In genomic region chr15:10366331-10366730, GRCm38 (mm10) we compare ENCODE assay signal across 47 mouse cellular contexts. TPM values are rescaled to one million over a fixed set of nuclear protein-coding genes. Genes with fewer than 3 reads are reported as not detected.
"Had no signal": no experiment of that assay in that cellular context is flagged by ENCODE, and none has a peak within 500 bp of the region (broad histone marks: within the 10 kb centered on the region; RNA-seq: fewer than 3 reads in every experiment).

No protein-coding gene starts in this region.

- H3K27me3 ChIP-seq: limb, embryonic 12.5 days; limb, embryonic 13.5 days; limb, embryonic 15.5 days; liver, embryonic 12.5 days; liver, embryonic 13.5 days; liver, embryonic 15.5 days; lung, embryonic 15.5 days; megakaryocyte, embryonic 14.5 days; midbrain, embryonic 12.5 days; midbrain, embryonic 13.5 days; midbrain, embryonic 15.5 days; neural tube, embryonic 12.5 days had no signal

- H3K27ac ChIP-seq: left cerebral cortex, adult 2 months; limb, embryonic 10.5 days; limb, embryonic 12.5 days; limb, embryonic 13.5 days; limb, embryonic 15.5 days; liver, embryonic 12.5 days; liver, embryonic 13.5 days; liver, embryonic 14.5 days; liver, embryonic 15.5 days; lung, embryonic 15.5 days; macrophage; midbrain, embryonic 10.5 days; midbrain, embryonic 12.5 days; midbrain, embryonic 13.5 days; midbrain, embryonic 15.5 days; neural tube, embryonic 12.5 days had no signal

- H3K36me3 ChIP-seq: limb, embryonic 10.5 days; limb, embryonic 12.5 days; limb, embryonic 13.5 days; limb, embryonic 15.5 days; liver, embryonic 12.5 days; liver, embryonic 13.5 days; liver, embryonic 15.5 days; lung, embryonic 15.5 days; midbrain, embryonic 10.5 days; midbrain, embryonic 12.5 days; midbrain, embryonic 13.5 days; midbrain, embryonic 15.5 days; neural tube, embryonic 12.5 days had no signal

- H3K9ac ChIP-seq: limb, embryonic 12.5 days; limb, embryonic 13.5 days; limb, embryonic 15.5 days; liver, embryonic 12.5 days; liver, embryonic 13.5 days; liver, embryonic 14.5 days; liver, embryonic 15.5 days; liver, postnatal 0 days; lung, embryonic 14.5 days; lung, embryonic 15.5 days; midbrain, embryonic 12.5 days; midbrain, embryonic 13.5 days; midbrain, embryonic 15.5 days; neural tube, embryonic 12.5 days had no signal

- H3K4me1 ChIP-seq: limb, embryonic 10.5 days; limb, embryonic 12.5 days; limb, embryonic 13.5 days; limb, embryonic 15.5 days; liver, embryonic 12.5 days; liver, embryonic 13.5 days; liver, embryonic 15.5 days; lung, embryonic 15.5 days; megakaryocyte, embryonic 14.5 days; midbrain, embryonic 10.5 days; midbrain, embryonic 12.5 days; midbrain, embryonic 13.5 days; midbrain, embryonic 15.5 days; neural tube, embryonic 12.5 days had no signal

- DNase-seq: left cerebral cortex, postnatal 4 days; liver, embryonic 13.5 days; liver, postnatal 0 days; lung, adult 18-20 months; lung, adult 2 months; lung, embryonic 14.5 days; lung, postnatal 10 days; lung, postnatal 14 days; lung, postnatal 36 days; lung, postnatal 4 days; midbrain, embryonic 14.5 days had no signal

- H3K4me3 ChIP-seq: left cerebral cortex, adult 2 months; limb, embryonic 10.5 days; limb, embryonic 12.5 days; limb, embryonic 13.5 days; limb, embryonic 15.5 days; liver, embryonic 12.5 days; liver, embryonic 13.5 days; liver, embryonic 15.5 days; lung, embryonic 15.5 days; megakaryocyte, embryonic 14.5 days; midbrain, embryonic 10.5 days; midbrain, embryonic 12.5 days; midbrain, embryonic 13.5 days; midbrain, embryonic 15.5 days; myocyte; neural tube, embryonic 12.5 days had no signal

RNA-seq across cellular contexts. Expression of gene Agxt2, which starts 8.0 kb away (rescaled TPM):
- total RNA-seq: left cerebral cortex, adult 2 months; left cerebral cortex, adult 8-10 months; left cerebral cortex, postnatal 10 days; left cerebral cortex, postnatal 14 days; left cerebral cortex, postnatal 25 days; left cerebral cortex, postnatal 36 days; left cerebral cortex, postnatal 4 days; megakaryocyte progenitor cell, adult 5-6 weeks; megakaryocyte, adult 5-6 weeks; megakaryocyte-erythroid progenitor cell, adult 5-6 weeks; midbrain, postnatal 0 days; monocyte, adult 5-6 weeks had no signal
- polyA plus RNA-seq: limb, embryonic 10.5 days; limb, embryonic 11.5 days; limb, embryonic 12.5 days; limb, embryonic 13.5 days; limb, embryonic 14.5 days; limb, embryonic 15.5 days; lung, adult 2 months; lung, embryonic 14.5 days; lung, embryonic 15.5 days; lung, postnatal 0 days; macrophage; midbrain, embryonic 10.5 days; midbrain, embryonic 11.5 days; midbrain, embryonic 12.5 days; midbrain, embryonic 13.5 days; midbrain, embryonic 14.5 days; midbrain, embryonic 15.5 days; midbrain, embryonic 16.5 days; midbrain, postnatal 0 days; myocyte; neural tube, embryonic 11.5 days; neural tube, embryonic 12.5 days had no signal

RNA-seq across cellular contexts. Expression of gene Gm21973, which starts 41.2 kb away (rescaled TPM):
- total RNA-seq: left cerebral cortex, adult 2 months; left cerebral cortex, adult 8-10 months; left cerebral cortex, postnatal 10 days; left cerebral cortex, postnatal 14 days; left cerebral cortex, postnatal 25 days; left cerebral cortex, postnatal 36 days; left cerebral cortex, postnatal 4 days; megakaryocyte progenitor cell, adult 5-6 weeks; megakaryocyte, adult 5-6 weeks; megakaryocyte-erythroid progenitor cell, adult 5-6 weeks; midbrain, postnatal 0 days; monocyte, adult 5-6 weeks had no signal
- polyA plus RNA-seq: limb, embryonic 10.5 days; limb, embryonic 11.5 days; limb, embryonic 12.5 days; limb, embryonic 13.5 days; limb, embryonic 14.5 days; limb, embryonic 15.5 days; liver, embryonic 11.5 days; liver, embryonic 12.5 days; liver, embryonic 13.5 days; liver, embryonic 14.5 days; liver, embryonic 15.5 days; liver, embryonic 16.5 days; liver, postnatal 0 days; lung, adult 2 months; lung, embryonic 14.5 days; lung, embryonic 15.5 days; lung, embryonic 16.5 days; lung, postnatal 0 days; macrophage; midbrain, embryonic 10.5 days; midbrain, embryonic 11.5 days; midbrain, embryonic 12.5 days; midbrain, embryonic 13.5 days; midbrain, embryonic 14.5 days; midbrain, embryonic 15.5 days; midbrain, embryonic 16.5 days; midbrain, postnatal 0 days; myocyte; neural tube, embryonic 11.5 days; neural tube, embryonic 12.5 days had no signal
